Mouse (Mus musculus): ENCODE results near the gene Poln.

The Poln gene

GRCm38 (mm10) chr5:34132731-34133130, 36.5 kb downstream of the Poln start:
- no peak for DNase-seq (ENCODE audit: extremely low read depth, insufficient read length, low spot score)

GRCm38 (mm10) chr5:34124131-34124530, 45.1 kb downstream of the Poln start:
- no peak for DNase-seq (ENCODE audit: extremely low read depth, insufficient read length, low spot score)

- no peak for DNase-seq (ENCODE audit: extremely low read depth, insufficient read length, low spot score)
These were observed 50.0 kb downstream of the Poln start for GRCm38 (mm10) chr5:34119121-34119856.

- DNase-seq (ENCODE audit: extremely low read depth, insufficient read length, low spot score): no peak
These were observed 63.6 kb downstream of the Poln start for GRCm38 (mm10) chr5:34105681-34106080.

- peak; percentile 1 for DNase-seq (ENCODE audit: extremely low read depth, insufficient read length, low spot score)
These were observed 71.9 kb downstream of the Poln start for GRCm38 (mm10) chr5:34097333-34097732.

GRCm38 (mm10) chr5:34093021-34093420, 76.2 kb downstream of the Poln start:
- no peak for DNase-seq (ENCODE audit: extremely low read depth, insufficient read length, low spot score)

GRCm38 (mm10) chr5:34032520-34032919, 136.7 kb downstream of the Poln start:
- DNase-seq (ENCODE audit: extremely low read depth, insufficient read length, low spot score): no peak

GRCm38 (mm10) chr5:34031022-34031421, 138.2 kb downstream of the Poln start:
- no peak for DNase-seq (ENCODE audit: extremely low read depth, insufficient read length, low spot score)

- DNase-seq (ENCODE audit: extremely low read depth, insufficient read length, low spot score): no peak
These were observed 139.1 kb downstream of the Poln start for GRCm38 (mm10) chr5:34030101-34030500.

GRCm38 (mm10) chr5:34018968-34019367, 150.3 kb downstream of the Poln start:
- DNase-seq (ENCODE audit: extremely low read depth, insufficient read length, low spot score): no peak

- no peak for DNase-seq (ENCODE audit: extremely low read depth, insufficient read length, low spot score)
These were observed 154.6 kb downstream of the Poln start for GRCm38 (mm10) chr5:34014652-34015051.

- no peak for DNase-seq (ENCODE audit: extremely low read depth, insufficient read length, low spot score)
These were observed 161.8 kb downstream of the Poln start for GRCm38 (mm10) chr5:34007392-34007941.

- DNase-seq (ENCODE audit: extremely low read depth, insufficient read length, low spot score): no peak
These were observed 162.4 kb downstream of the Poln start for GRCm38 (mm10) chr5:34006832-34007231.

GRCm38 (mm10) chr5:34004618-34005017, 164.6 kb downstream of the Poln start:
- DNase-seq (ENCODE audit: extremely low read depth, insufficient read length, low spot score): no peak

GRCm38 (mm10) chr5:34002636-34003035, 166.6 kb downstream of the Poln start:
- no peak for DNase-seq (ENCODE audit: extremely low read depth, insufficient read length, low spot score)

GRCm38 (mm10) chr5:34001401-34001800, 167.8 kb downstream of the Poln start:
- no peak for DNase-seq (ENCODE audit: extremely low read depth, insufficient read length, low spot score)

- no peak for DNase-seq (ENCODE audit: extremely low read depth, insufficient read length, low spot score)
These were observed 168.4 kb downstream of the Poln start for GRCm38 (mm10) chr5:34000809-34001208.

GRCm38 (mm10) chr5:33999466-34000090, 169.7 kb downstream of the Poln start:
- DNase-seq (ENCODE audit: extremely low read depth, insufficient read length, low spot score): no peak

- DNase-seq (ENCODE audit: extremely low read depth, insufficient read length, low spot score): no peak
These were observed 170.8 kb downstream of the Poln start for GRCm38 (mm10) chr5:33998505-33998877.

- DNase-seq (ENCODE audit: extremely low read depth, insufficient read length, low spot score): no peak
These were observed 171.3 kb downstream of the Poln start for GRCm38 (mm10) chr5:33997829-33998504.

GRCm38 (mm10) chr5:33997051-33997741, 172.1 kb downstream of the Poln start:
- DNase-seq (ENCODE audit: extremely low read depth, insufficient read length, low spot score): no peak

Measured in 3134 (cell line).